Mouse (Mus musculus) kidney, adult 8-10 months (tissue): Measurements from ENCODE around the gene Gm3139.
"Not testable (repeated sequence)": the region's sequence is repeated elsewhere in the genome, so short reads cannot be mapped to it uniquely, and the experiment has no call there.

Experiments used
- DNase-seq, 2 experiments: peaks; one replicate each; pipeline ENCODE4 v3.0.0; 2022

Gm3139 gene

DNA sequence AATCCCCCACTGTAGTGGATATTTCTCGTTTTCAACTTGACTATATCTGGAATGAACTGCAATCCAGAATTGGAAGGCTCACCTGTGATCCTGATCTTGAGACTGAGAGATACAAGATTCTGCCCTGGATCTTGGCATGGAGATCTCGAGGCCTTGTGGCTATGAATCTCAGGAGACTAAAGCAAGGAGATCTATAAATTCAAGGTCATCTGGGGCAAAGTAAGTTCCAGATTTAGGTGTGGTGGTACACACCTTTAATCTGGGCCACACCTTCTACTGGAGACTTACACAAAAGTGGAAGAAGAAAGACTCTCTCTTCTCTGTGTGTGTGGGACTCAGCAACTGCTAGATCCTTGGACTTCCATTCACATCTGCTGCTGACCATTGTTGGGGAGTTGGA, at the start of gene Gm3139:
Gm3139 (plus strand) TSS at position 301 of the 400 bp plus-strand sequence.
- not testable (repeated sequence) for DNase-seq
